Mouse (Mus musculus) megakaryocyte, embryonic 14.5 days (primary cell): ENCODE results near the gene Olfr1466.

Source experiments
- FLI1 ChIP-seq: IDR thresholded peaks from 2 replicates; pipeline ENCODE4 v1.6.1; 2012; ENCODE audit warnings: low read length, inconsistent platforms, mixed read lengths
- GATA1 ChIP-seq: IDR thresholded peaks from 3 replicates; pipeline ENCODE4 v1.6.1; 2012; ENCODE audit warnings: mixed read lengths, low read length, inconsistent platforms, borderline replicate concordance

DNA sequence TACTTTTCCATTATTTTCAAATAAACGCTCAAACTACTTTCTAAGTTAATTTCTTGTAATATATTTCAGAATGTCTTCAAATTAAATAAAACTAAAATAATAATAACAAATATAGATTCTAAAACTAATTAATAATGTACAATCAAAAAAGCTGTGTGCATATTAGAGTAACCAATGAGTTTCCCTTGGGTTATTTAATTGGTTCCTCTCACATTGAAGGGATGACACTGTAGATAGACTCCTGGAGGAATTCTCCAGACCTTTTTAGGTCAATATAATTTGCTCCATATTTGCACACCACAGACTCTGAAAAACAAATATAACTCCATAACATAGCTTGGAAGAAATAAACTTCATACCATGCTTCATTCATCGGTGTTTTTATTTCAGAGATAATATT is at the start of gene Olfr1466:
- TF ChIP-seq GATA1 (no peak), FLI1 (no peak)
